Mouse (Mus musculus): ENCODE measurements around the gene Trnau1ap. TPM values are rescaled to one million over a fixed set of nuclear protein-coding genes. Genes with fewer than 3 reads are reported as not detected.

Trnau1ap gene
- polyA plus RNA-seq, 1 experiment from 2014 or later: 71.5 TPM

- peak overlapping the region; percentile 97; the same call in 1 of the 2 replicates for H3K9ac ChIP-seq (ENCODE audit: low read length)
- no peak for ATAC-seq (replicated peaks; ENCODE audit: extremely low read depth, insufficient read depth, low FRiP score)
- H3K36me3 ChIP-seq (ENCODE audit: control insufficient read depth, insufficient read depth): no peaks in the 10 kb centered on the region
- no peaks in the 10 kb centered on the region for H3K27me3 ChIP-seq (ENCODE audit: control insufficient read depth, insufficient read depth, low read length)
- peak overlapping the region; percentile 95 for H3K4me3 ChIP-seq (ENCODE audit: low read length)
- H3K4me1 ChIP-seq (ENCODE audit: control insufficient read depth, insufficient read depth, low read length): peaks cover 10% of the 10 kb centered on the region
- no peaks in the 10 kb centered on the region for H3K9me3 ChIP-seq (replicated peaks; ENCODE audit: control insufficient read depth, low read length)
- H3K4me2 ChIP-seq (ENCODE audit: low read depth, low read length): peak overlapping the region; percentile 97
- WGBS: 42% methylated on average over 2 of the region's 2 CpGs
- no peak overlapping the region for H3K27ac ChIP-seq (ENCODE audit: low read length)
These were observed 56.2 kb downstream of the Trnau1ap start for GRCm38 (mm10) chr4:132273166-132273565.

- Histone ChIP-seq H3K9ac (ENCODE audit: low read length) (peak overlapping the region; percentile 73), H3K4me2 (ENCODE audit: low read depth, low read length) (peak overlapping the region; percentile 61), H3K27ac (ENCODE audit: low read length) (peak overlapping the region; percentile 93), H3K36me3 (ENCODE audit: control insufficient read depth, insufficient read depth) (no peaks in the 10 kb centered on the region), H3K9me3 (replicated peaks; ENCODE audit: control insufficient read depth, low read length) (no peaks in the 10 kb centered on the region), H3K4me1 (ENCODE audit: control insufficient read depth, insufficient read depth, low read length) (peaks cover 6% of the 10 kb centered on the region), H3K27me3 (ENCODE audit: control insufficient read depth, insufficient read depth, low read length) (no peaks in the 10 kb centered on the region), H3K4me3 (ENCODE audit: low read length) (peak overlapping the region; percentile 44)
- WGBS: under 1% methylated on average over 35 of the region's 35 CpGs
- ATAC-seq (replicated peaks; ENCODE audit: extremely low read depth, insufficient read depth, low FRiP score): peak; percentile 69
These were observed 59.4 kb downstream of the Trnau1ap start for GRCm38 (mm10) chr4:132269740-132270560.

- H3K36me3 ChIP-seq (ENCODE audit: control insufficient read depth, insufficient read depth): no peaks in the 10 kb centered on the region
- no peaks in the 10 kb centered on the region for H3K27me3 ChIP-seq (ENCODE audit: control insufficient read depth, insufficient read depth, low read length)
- no peak overlapping the region for H3K4me3 ChIP-seq (ENCODE audit: low read length)
- 12% methylated on average over 6 of the region's 6 CpGs for WGBS
- H3K4me2 ChIP-seq (ENCODE audit: low read depth, low read length): no peak overlapping the region
- peak overlapping the region; percentile 93 for H3K27ac ChIP-seq (ENCODE audit: low read length)
- no peaks in the 10 kb centered on the region for H3K9me3 ChIP-seq (replicated peaks; ENCODE audit: control insufficient read depth, low read length)
- H3K9ac ChIP-seq (ENCODE audit: low read length): no peak overlapping the region
- H3K4me1 ChIP-seq (ENCODE audit: control insufficient read depth, insufficient read depth, low read length): peaks cover 6% of the 10 kb centered on the region
- no peak for ATAC-seq (replicated peaks; ENCODE audit: extremely low read depth, insufficient read depth, low FRiP score)
These were observed 60.2 kb downstream of the Trnau1ap start for GRCm38 (mm10) chr4:132268871-132269739.

- Histone ChIP-seq H3K27ac (ENCODE audit: low read length) (no peak overlapping the region), H3K9ac (ENCODE audit: low read length) (no peak overlapping the region), H3K4me2 (ENCODE audit: low read depth, low read length) (no peak overlapping the region), H3K4me1 (ENCODE audit: control insufficient read depth, insufficient read depth, low read length) (peaks cover 2% of the 10 kb centered on the region), H3K27me3 (ENCODE audit: control insufficient read depth, insufficient read depth, low read length) (no peaks in the 10 kb centered on the region), H3K9me3 (replicated peaks; ENCODE audit: control insufficient read depth, low read length) (no peaks in the 10 kb centered on the region), H3K4me3 (ENCODE audit: low read length) (no peak overlapping the region), H3K36me3 (ENCODE audit: control insufficient read depth, insufficient read depth) (no peaks in the 10 kb centered on the region)
- ATAC-seq (replicated peaks; ENCODE audit: extremely low read depth, insufficient read depth, low FRiP score): no peak
- WGBS: 82% methylated on average over 3 of the region's 3 CpGs
These were observed 62.4 kb downstream of the Trnau1ap start for GRCm38 (mm10) chr4:132266835-132267349.

GRCm38 (mm10) chr4:132263313-132263712 is 66.0 kb downstream of the Trnau1ap start:
- WGBS: 89% methylated on average over 7 of the region's 7 CpGs
- H3K27ac ChIP-seq (ENCODE audit: low read length): no peak overlapping the region
- H3K27me3 ChIP-seq (ENCODE audit: control insufficient read depth, insufficient read depth, low read length): no peaks in the 10 kb centered on the region
- ATAC-seq (replicated peaks; ENCODE audit: extremely low read depth, insufficient read depth, low FRiP score): no peak
- no peak overlapping the region for H3K9ac ChIP-seq (ENCODE audit: low read length)
- no peaks in the 10 kb centered on the region for H3K36me3 ChIP-seq (ENCODE audit: control insufficient read depth, insufficient read depth)
- H3K4me3 ChIP-seq (ENCODE audit: low read length): no peak overlapping the region
- H3K4me1 ChIP-seq (ENCODE audit: control insufficient read depth, insufficient read depth, low read length): peaks cover 21% of the 10 kb centered on the region
- no peak overlapping the region for H3K4me2 ChIP-seq (ENCODE audit: low read depth, low read length)
- no peaks in the 10 kb centered on the region for H3K9me3 ChIP-seq (replicated peaks; ENCODE audit: control insufficient read depth, low read length)

- Histone ChIP-seq H3K27ac (ENCODE audit: low read length) (no peak overlapping the region), H3K4me2 (ENCODE audit: low read depth, low read length) (peak overlapping the region; percentile 80; the same call in 1 of the 2 replicates), H3K4me3 (ENCODE audit: low read length) (no peak overlapping the region), H3K27me3 (ENCODE audit: control insufficient read depth, insufficient read depth, low read length) (no peaks in the 10 kb centered on the region), H3K9ac (ENCODE audit: low read length) (no peak overlapping the region), H3K36me3 (ENCODE audit: control insufficient read depth, insufficient read depth) (no peaks in the 10 kb centered on the region), H3K4me1 (ENCODE audit: control insufficient read depth, insufficient read depth, low read length) (peaks cover 23% of the 10 kb centered on the region), H3K9me3 (replicated peaks; ENCODE audit: control insufficient read depth, low read length) (no peaks in the 10 kb centered on the region)
- ATAC-seq (replicated peaks; ENCODE audit: extremely low read depth, insufficient read depth, low FRiP score): no peak
- 66% methylated on average over 5 of the region's 5 CpGs for WGBS
These were observed 67.1 kb downstream of the Trnau1ap start for GRCm38 (mm10) chr4:132262358-132262616.

Other genes with a start within 250 kb of the Trnau1ap start
- 0.58 and 0.96 TPM in 2 replicates for gene Oprd1, start 185.1 kb downstream of the Trnau1ap start, polyA plus RNA-seq (2015; fragmentation: Nextera tagmentation; extraction: Ambion mirVana)
- 61.6 and 61.7 TPM in 2 replicates for gene Ythdf2, start 117.2 kb downstream of the Trnau1ap start, polyA plus RNA-seq (2015; fragmentation: Nextera tagmentation; extraction: Ambion mirVana)
- gene Gmeb1, start 67.9 kb downstream of the Trnau1ap start, polyA plus RNA-seq (2015; fragmentation: Nextera tagmentation; extraction: Ambion mirVana): 26.8 TPM in 2 replicates
- gene Taf12, start 55.2 kb downstream of the Trnau1ap start, polyA plus RNA-seq (2015; fragmentation: Nextera tagmentation; extraction: Ambion mirVana): 30.0 and 35.3 TPM in 2 replicates
- gene Rab42, start 26.2 kb downstream of the Trnau1ap start, polyA plus RNA-seq (2015; fragmentation: Nextera tagmentation; extraction: Ambion mirVana): 2.1 and 2.6 TPM in 2 replicates
- gene Rcc1, start 24.1 kb upstream of the Trnau1ap start, polyA plus RNA-seq (2015; fragmentation: Nextera tagmentation; extraction: Ambion mirVana): 41.7 and 44.4 TPM in 2 replicates
- 15.8 and 16.5 TPM in 2 replicates for gene Phactr4, start 93.0 kb upstream of the Trnau1ap start, polyA plus RNA-seq (2015; fragmentation: Nextera tagmentation; extraction: Ambion mirVana)
- 14.5 and 15.9 TPM in 2 replicates for gene Med18, start 134.4 kb upstream of the Trnau1ap start, polyA plus RNA-seq (2015; fragmentation: Nextera tagmentation; extraction: Ambion mirVana)
- gene Sesn2, start 181.0 kb upstream of the Trnau1ap start, polyA plus RNA-seq (2015; fragmentation: Nextera tagmentation; extraction: Ambion mirVana): 5.9 and 7.2 TPM in 2 replicates
- 1,312 and 1,561 TPM in 2 replicates for gene Atpif1, start 204.1 kb upstream of the Trnau1ap start, polyA plus RNA-seq (2015; fragmentation: Nextera tagmentation; extraction: Ambion mirVana)
- 98.5 and 117 TPM in 2 replicates for gene Dnajc8, start 206.0 kb upstream of the Trnau1ap start, polyA plus RNA-seq (2015; fragmentation: Nextera tagmentation; extraction: Ambion mirVana)
- 0.60 and 0.68 TPM in 2 replicates for gene Ptafr, start 234.5 kb upstream of the Trnau1ap start, polyA plus RNA-seq (2015; fragmentation: Nextera tagmentation; extraction: Ambion mirVana)

Measured in heart, embryonic 16.5 days (tissue).